Mouse (Mus musculus): ENCODE results near the gene Gcnt3.

- TF ChIP-seq CTCF (IDR thresholded peaks at IDR 0.05; ENCODE audit: extremely low read depth, insufficient read length, insufficient replicate concordance, low read depth, low read length) (no peak), POLR2A (IDR thresholded peaks at IDR 0.05; ENCODE audit: low read depth, low read length) (no peak)
Observed at GRCm38 (mm10) chr9:69990346-69990745, 47.5 kb downstream of the Gcnt3 start.

Data from small intestine, adult 2 months (tissue).